22 mouse cellular contexts compared by ENCODE assay signal in genomic region chr7:119594530-119595107, GRCm38 (mm10). TPM values are rescaled to one million over a fixed set of nuclear protein-coding genes. Genes with fewer than 3 reads are reported as not detected.
DNase-seq lines count a peak whose midpoint lies in the region; ATAC-seq and TF ChIP-seq lines count a peak whose summit lies in the region.
"Had no signal": no experiment of that assay in that cellular context is flagged by ENCODE, and none has a peak within 500 bp of the region (broad histone marks: within the 10 kb centered on the region; RNA-seq: fewer than 3 reads in every experiment).

No protein-coding gene starts in this region.

- no peaks in the 10 kb centered on the region for H3K27me3 ChIP-seq in kidney, embryonic 14.5 days (ENCODE audit: control insufficient read depth, insufficient read depth, low read length)
- H3K27me3 ChIP-seq: forebrain, embryonic 13.5 days; hindbrain, embryonic 12.5 days; Patski had no signal

- H3K4me1 ChIP-seq in kidney, embryonic 14.5 days (ENCODE audit: control insufficient read depth, insufficient read depth, low read length): no peaks in the 10 kb centered on the region
- H3K4me1 ChIP-seq: embryonic facial prominence, embryonic 10.5 days; forebrain, embryonic 13.5 days; hindbrain, embryonic 12.5 days had no signal

- DNase-seq in kidney, adult 18-20 months: peak; percentile 44
- peak; percentile 89 for DNase-seq in kidney, adult 9 months
- peak; percentile 70 for DNase-seq in kidney, postnatal 14 days
- no peak for DNase-seq in layer of hippocampus, adult 2 months (ENCODE audit: low spot score in 2 of 2)
- no peak for DNase-seq in right cerebral cortex, postnatal 14 days
- DNase-seq: adrenal gland, postnatal 14 days; cerebellum, adult 18-20 months; cerebellum, postnatal 10 days; forebrain, postnatal 0 days; gastrocnemius, postnatal 14 days; heart, postnatal 10 days; heart, postnatal 4 days had no signal

- H3K27ac ChIP-seq in kidney, embryonic 14.5 days (ENCODE audit: low read depth, low read length): no peak overlapping the region
- H3K27ac ChIP-seq in layer of hippocampus, adult 2 months: no peak overlapping the region
- H3K27ac ChIP-seq: embryonic facial prominence, embryonic 10.5 days; forebrain, embryonic 13.5 days; hindbrain, embryonic 12.5 days had no signal

- H3K4me3 ChIP-seq in kidney, embryonic 14.5 days (ENCODE audit: low read length): no peak overlapping the region
- H3K4me3 ChIP-seq in layer of hippocampus, adult 2 months: no peak overlapping the region
- H3K4me3 ChIP-seq: embryonic facial prominence, embryonic 10.5 days; forebrain, embryonic 13.5 days; hindbrain, embryonic 12.5 days had no signal

- ATAC-seq in kidney, embryonic 14.5 days (ENCODE audit: low FRiP score, low TSS enrichment): no peak; the same call in 1 of the 2 replicates
- ATAC-seq: activated CD4-positive, CD25-positive, alpha-beta regulatory T cell, adult 4 months; forebrain, embryonic 13.5 days; forebrain, postnatal 0 days; Patski had no signal

- WGBS in kidney, embryonic 14.5 days: 64% methylated on average over 3 of the region's 3 CpGs

- H3K36me3 ChIP-seq in kidney, embryonic 14.5 days (ENCODE audit: control insufficient read depth, insufficient read depth, low read length): no peaks in the 10 kb centered on the region
- H3K36me3 ChIP-seq: embryonic facial prominence, embryonic 10.5 days; hindbrain, embryonic 12.5 days had no signal

- H3K9ac ChIP-seq in kidney, embryonic 14.5 days (ENCODE audit: low read depth, low read length): no peak overlapping the region
- H3K9ac ChIP-seq: forebrain, embryonic 13.5 days; forebrain, postnatal 0 days; hindbrain, embryonic 12.5 days had no signal

- no peaks in the 10 kb centered on the region for H3K9me3 ChIP-seq in kidney, embryonic 14.5 days (ENCODE audit: control insufficient read depth, low read length)
- H3K9me3 ChIP-seq: embryonic facial prominence, embryonic 10.5 days; forebrain, embryonic 13.5 days; hindbrain, embryonic 12.5 days had no signal

- TF ChIP-seq CTCF in layer of hippocampus, adult 2 months (conservative IDR thresholded peaks at IDR 0.05): no peak

- no peak overlapping the region for H3K4me2 ChIP-seq in kidney, embryonic 14.5 days (replicated peaks; ENCODE audit: low read depth, low read length)
- H3K4me2 ChIP-seq: forebrain, embryonic 13.5 days; hindbrain, embryonic 12.5 days had no signal

RNA-seq across cellular contexts. Expression of gene Acsm1, which starts 12.2 kb away (rescaled TPM):
- polyA plus RNA-seq in kidney, embryonic 14.5 days (2014; fragmentation: Nextera tagmentation; extraction: Ambion mirVana): 0.14 and 0.35 TPM in 2 replicates
- total RNA-seq in layer of hippocampus, adult 2 months (2021): not detected
- total RNA-seq: CH12.LX; forebrain, postnatal 0 days; gastrocnemius, postnatal 14 days; heart, postnatal 10 days; heart, postnatal 4 days had no signal
- polyA plus RNA-seq: activated CD4-positive, CD25-positive, alpha-beta regulatory T cell, adult 4 months; embryonic facial prominence, embryonic 10.5 days; forebrain, embryonic 13.5 days; forebrain, postnatal 0 days; gonadal fat pad, adult 2 months; heart, embryonic 14.5 days; hindbrain, embryonic 12.5 days; Patski had no signal

RNA-seq across cellular contexts. Expression of gene Acsm2, which starts 40.5 kb away (rescaled TPM):
- polyA plus RNA-seq in kidney, embryonic 14.5 days (2014; fragmentation: Nextera tagmentation; extraction: Ambion mirVana): 4.6 and 10.4 TPM in 2 replicates
- total RNA-seq in layer of hippocampus, adult 2 months (2021): not detected
- total RNA-seq: adrenal gland, postnatal 14 days; CH12.LX; gastrocnemius, postnatal 14 days; heart, postnatal 10 days; heart, postnatal 4 days had no signal
- polyA plus RNA-seq: embryonic facial prominence, embryonic 10.5 days; embryonic facial prominence, embryonic 14.5 days; forebrain, embryonic 13.5 days; forebrain, postnatal 0 days; heart, embryonic 14.5 days; hindbrain, embryonic 12.5 days had no signal

Comparison
In these comparisons a context has a peak if more than half of its experiments do, and no peak if none do; other contexts are left out.
1. DNase-seq: peak in kidney, adult 18-20 months (single experiment), kidney, adult 9 months (single experiment) and kidney, postnatal 14 days (single experiment); none in layer of hippocampus, adult 2 months (0 of 2) and right cerebral cortex, postnatal 14 days (single experiment).